Mouse (Mus musculus) layer of hippocampus, adult 9-10 months (tissue): ENCODE data around the gene Gm38392.

Source experiments
- DNase-seq: peaks from one replicate; pipeline ENCODE4 v3.0.0; 2022; ENCODE audit warnings: low spot score

Gm38392 gene

GRCm38 (mm10) chr3:88215553-88216004 is 71.4 kb downstream of the Gm38392 start:
- DNase-seq, result no peak

GRCm38 (mm10) chr3:88214971-88215552 is 71.9 kb downstream of the Gm38392 start:
- DNase-seq, result no peak

GRCm38 (mm10) chr3:88214197-88214938 is 72.6 kb downstream of the Gm38392 start:
- DNase-seq, result no peak

- no peak for DNase-seq
Observed at GRCm38 (mm10) chr3:88213019-88213418, 74.0 kb downstream of the Gm38392 start.

GRCm38 (mm10) chr3:88212356-88212755 is 74.7 kb downstream of the Gm38392 start:
- no peak for DNase-seq

GRCm38 (mm10) chr3:88210918-88211317 is 76.1 kb downstream of the Gm38392 start:
- no peak for DNase-seq

- no peak for DNase-seq
Observed at GRCm38 (mm10) chr3:88210121-88210520, 76.9 kb downstream of the Gm38392 start.

GRCm38 (mm10) chr3:88209306-88209705 is 77.7 kb downstream of the Gm38392 start:
- no peak for DNase-seq

GRCm38 (mm10) chr3:88208226-88208720 is 78.7 kb downstream of the Gm38392 start:
- no peak for DNase-seq

GRCm38 (mm10) chr3:88207451-88208100 is 79.4 kb downstream of the Gm38392 start:
- no peak for DNase-seq

GRCm38 (mm10) chr3:88206901-88207371 is 80.1 kb downstream of the Gm38392 start:
- DNase-seq, result no peak

- no peak for DNase-seq
Observed at GRCm38 (mm10) chr3:88206500-88206899, 80.5 kb downstream of the Gm38392 start.

- no peak for DNase-seq
Observed at GRCm38 (mm10) chr3:88205563-88206491, 81.2 kb downstream of the Gm38392 start.

- DNase-seq, result no peak
Observed at GRCm38 (mm10) chr3:88205176-88205562, 81.8 kb downstream of the Gm38392 start.

GRCm38 (mm10) chr3:88204751-88205150 is 82.3 kb downstream of the Gm38392 start:
- DNase-seq, result no peak

- DNase-seq, result no peak
Observed at GRCm38 (mm10) chr3:88203999-88204700, 82.9 kb downstream of the Gm38392 start.

GRCm38 (mm10) chr3:88203456-88203855 is 83.6 kb downstream of the Gm38392 start:
- DNase-seq, result no peak

- no peak for DNase-seq
Observed at GRCm38 (mm10) chr3:88202986-88203385, 84.0 kb downstream of the Gm38392 start.

GRCm38 (mm10) chr3:88201640-88202039 is 85.4 kb downstream of the Gm38392 start:
- DNase-seq, result no peak

GRCm38 (mm10) chr3:88200972-88201330 is 86.1 kb downstream of the Gm38392 start:
- no peak for DNase-seq
